Mouse (Mus musculus) adrenal gland, postnatal 14 days (tissue): ENCODE results near the gene Dlec1. TPM values are rescaled to one million over a fixed set of nuclear protein-coding genes. Genes with fewer than 3 reads are reported as not detected.

Experiments
- DNase-seq: peaks from one replicate; pipeline ENCODE4 v3.0.0; 2021; ENCODE audit warnings: mixed read lengths
- total RNA-seq: library from RNA; stranded (reverse); gene quantifications from 2 replicates; pipeline ENCODE4 v1.2.3, GENCODE M21; 2021

The Dlec1 gene
- total RNA-seq, 1 experiment from 2014 or later = 1.7 TPM

GRCm38 (mm10) chr9:119143372-119143771 is 41.1 kb downstream of the Dlec1 start:
- no peak for DNase-seq

- DNase-seq = no peak
These were observed 42.4 kb downstream of the Dlec1 start for GRCm38 (mm10) chr9:119144696-119145095.

GRCm38 (mm10) chr9:119145137-119145536 is 42.9 kb downstream of the Dlec1 start:
- no peak for DNase-seq

GRCm38 (mm10) chr9:119145638-119146037 is 43.4 kb downstream of the Dlec1 start:
- DNase-seq = no peak

GRCm38 (mm10) chr9:119146098-119146770 is 44.0 kb downstream of the Dlec1 start:
- DNase-seq = no peak

GRCm38 (mm10) chr9:119149601-119150000 is 47.3 kb downstream of the Dlec1 start:
- DNase-seq = peak; percentile 74

GRCm38 (mm10) chr9:119151751-119152150 is 49.5 kb downstream of the Dlec1 start:
- no peak for DNase-seq

- peak; percentile 17 for DNase-seq
These were observed 53.1 kb downstream of the Dlec1 start for GRCm38 (mm10) chr9:119155416-119155815.

GRCm38 (mm10) chr9:119155826-119156225 is 53.5 kb downstream of the Dlec1 start:
- DNase-seq = peak; percentile 41

GRCm38 (mm10) chr9:119156278-119157201 is 54.3 kb downstream of the Dlec1 start, which contains the start of gene Acaa1b:
TSS of gene Acaa1b (minus strand) at chr9:119157093.
- DNase-seq = peak; percentile 89

GRCm38 (mm10) chr9:119158861-119159260 is 56.6 kb downstream of the Dlec1 start, which contains the start of gene Gm47289:
TSS of gene Gm47289 (plus strand) at chr9:119159161.
- no peak for DNase-seq

GRCm38 (mm10) chr9:119160689-119161088 is 58.4 kb downstream of the Dlec1 start:
- DNase-seq = peak; percentile 59

GRCm38 (mm10) chr9:119164743-119165142 is 62.5 kb downstream of the Dlec1 start:
- DNase-seq = no peak

- DNase-seq = peak; percentile 51
These were observed 63.3 kb downstream of the Dlec1 start for GRCm38 (mm10) chr9:119165548-119165947.

- no peak for DNase-seq
These were observed 65.3 kb downstream of the Dlec1 start for GRCm38 (mm10) chr9:119167608-119168007.

- DNase-seq = no peak
These were observed 77.0 kb downstream of the Dlec1 start for GRCm38 (mm10) chr9:119179292-119179691.

- no peak for DNase-seq
These were observed 79.0 kb downstream of the Dlec1 start for GRCm38 (mm10) chr9:119181241-119181728.

- DNase-seq = peak; percentile 47
These were observed 90.1 kb downstream of the Dlec1 start for GRCm38 (mm10) chr9:119192202-119192990.
